Mouse (Mus musculus) Muller cell, postnatal 12 days (primary cell): ENCODE measurements around the gene Ifitm2.
A peak's percentile ranks its signal among the peaks of the same experiment; 100 is the strongest.

Experiments
- DNase-seq: peaks from one replicate; pipeline ENCODE4 v3.0.0-alpha.2; 2015; ENCODE audit errors: inconsistent ontology term

Ifitm2 gene

DNA sequence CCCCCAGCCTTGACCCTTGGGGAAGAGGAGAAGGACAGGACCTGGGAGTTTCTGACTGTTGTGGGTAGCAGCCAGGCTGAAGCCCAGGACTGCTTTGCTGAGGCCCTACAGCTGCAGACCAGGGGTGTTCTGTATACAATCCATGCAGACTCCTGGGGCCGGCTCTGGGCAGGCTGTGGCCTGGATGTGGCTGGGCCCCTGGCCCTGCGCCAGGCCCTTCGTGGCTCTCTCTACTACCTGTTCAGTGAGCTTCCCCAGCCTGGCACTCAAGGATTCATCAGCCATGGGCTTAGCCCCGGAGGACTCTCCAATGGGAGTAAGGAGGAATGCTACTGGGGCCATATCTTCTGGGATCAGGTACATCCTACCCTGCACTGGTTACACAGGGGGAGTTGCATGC is 12.4 kb downstream of the Ifitm2 start:
- DNase-seq, result no peak

- no peak for DNase-seq
Measured at GRCm38 (mm10) chr7:140942811-140943210, 13.0 kb downstream of the Ifitm2 start.

GRCm38 (mm10) chr7:140942341-140942740 is 13.4 kb downstream of the Ifitm2 start:
- DNase-seq, result no peak

DNA sequence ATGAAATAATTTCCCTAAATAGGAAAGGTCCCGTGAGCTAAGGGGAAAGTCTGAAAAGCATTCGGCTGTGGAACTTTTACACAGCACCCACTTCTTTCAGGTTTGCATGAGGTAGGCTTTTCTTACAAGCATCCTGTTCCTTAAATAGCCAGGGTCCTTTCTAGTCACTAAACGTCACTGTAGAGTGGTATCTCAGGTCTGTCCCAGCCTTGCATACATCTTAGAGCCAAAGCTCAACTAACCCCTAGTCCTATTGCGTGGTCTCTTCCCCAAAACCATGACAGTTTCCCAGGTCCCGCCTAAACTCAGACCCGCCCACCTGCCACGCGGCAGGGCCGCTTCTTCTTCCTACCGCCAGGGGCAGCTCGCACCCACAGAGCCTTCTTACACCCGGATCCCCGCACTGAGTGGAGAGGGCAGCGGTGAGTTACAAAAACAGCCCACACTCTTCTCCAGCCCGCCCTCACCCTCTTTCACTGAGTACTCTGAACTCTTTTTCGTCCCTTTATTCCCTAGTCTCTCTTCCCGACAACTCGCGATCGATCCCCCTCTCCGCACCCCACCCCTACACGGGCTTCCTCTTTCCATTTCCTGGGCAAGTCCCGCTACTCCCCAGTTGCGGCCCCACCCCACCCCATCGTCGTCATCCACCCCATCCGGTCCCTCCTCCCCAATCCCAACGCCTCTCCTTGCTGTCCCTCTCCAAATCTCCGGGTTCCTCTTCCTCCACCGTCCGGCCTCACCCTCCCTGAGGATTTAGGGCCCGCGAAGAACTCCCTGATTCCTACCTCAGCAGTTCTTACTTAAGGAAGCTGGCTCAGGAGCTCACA is 14.3 kb downstream of the Ifitm2 start, which contains the start of gene Pgghg:
Pgghg (plus strand) TSS at position 170 of the 830 bp plus-strand sequence.
- peak; percentile 95 for DNase-seq

DNA sequence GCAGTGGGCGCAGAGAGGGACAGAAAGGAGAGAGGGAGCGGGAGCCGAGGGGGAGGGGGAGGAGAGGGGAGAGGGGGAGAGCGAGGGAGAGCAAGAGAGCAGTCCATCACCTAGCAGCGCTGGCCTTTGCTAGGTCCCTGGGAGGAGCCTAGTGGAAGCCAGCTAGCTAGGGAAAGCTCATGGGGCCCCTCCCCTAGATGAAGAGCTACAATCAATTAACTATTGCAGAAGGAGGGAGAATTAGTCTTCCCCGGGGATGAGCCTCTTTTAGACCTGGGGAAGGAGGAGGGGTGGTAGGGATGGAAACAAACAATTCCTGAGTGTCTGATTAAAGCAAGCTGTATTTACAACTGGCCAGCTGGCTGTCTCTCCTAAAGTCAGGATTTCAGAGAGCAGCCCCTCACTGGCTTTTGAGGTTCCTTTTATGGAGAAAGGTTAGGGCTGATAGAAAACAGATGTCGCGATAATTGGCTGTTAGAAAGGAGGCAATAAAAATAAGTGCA is 16.1 kb downstream of the Ifitm2 start:
- no peak for DNase-seq

GRCm38 (mm10) chr7:140938896-140939295 is 16.9 kb downstream of the Ifitm2 start:
- no peak for DNase-seq

GRCm38 (mm10) chr7:140938436-140938835 is 17.4 kb downstream of the Ifitm2 start:
- no peak for DNase-seq

DNA sequence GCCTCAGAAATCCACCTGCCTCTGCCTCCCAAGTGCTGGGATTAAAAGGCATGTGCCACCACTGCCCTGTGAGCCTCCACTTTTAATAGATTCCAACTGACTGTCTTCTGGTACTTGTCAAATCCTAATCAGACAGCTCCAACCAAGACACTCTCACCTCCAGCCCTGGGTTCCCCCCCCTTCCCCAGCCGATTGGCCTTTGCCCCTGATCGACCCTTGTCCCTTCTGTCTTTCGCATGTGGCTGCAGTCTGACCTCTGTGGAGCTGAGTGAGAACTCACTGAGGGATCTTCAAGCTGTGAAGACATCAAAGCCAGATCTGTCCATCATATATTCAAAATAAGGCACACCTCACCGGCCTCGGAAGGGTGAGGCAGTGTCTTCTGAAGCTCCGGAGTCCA is 28.6 kb downstream of the Ifitm2 start:
- no peak for DNase-seq

- DNase-seq, result no peak
Measured at GRCm38 (mm10) chr7:140923070-140923775, 32.6 kb downstream of the Ifitm2 start.

DNA sequence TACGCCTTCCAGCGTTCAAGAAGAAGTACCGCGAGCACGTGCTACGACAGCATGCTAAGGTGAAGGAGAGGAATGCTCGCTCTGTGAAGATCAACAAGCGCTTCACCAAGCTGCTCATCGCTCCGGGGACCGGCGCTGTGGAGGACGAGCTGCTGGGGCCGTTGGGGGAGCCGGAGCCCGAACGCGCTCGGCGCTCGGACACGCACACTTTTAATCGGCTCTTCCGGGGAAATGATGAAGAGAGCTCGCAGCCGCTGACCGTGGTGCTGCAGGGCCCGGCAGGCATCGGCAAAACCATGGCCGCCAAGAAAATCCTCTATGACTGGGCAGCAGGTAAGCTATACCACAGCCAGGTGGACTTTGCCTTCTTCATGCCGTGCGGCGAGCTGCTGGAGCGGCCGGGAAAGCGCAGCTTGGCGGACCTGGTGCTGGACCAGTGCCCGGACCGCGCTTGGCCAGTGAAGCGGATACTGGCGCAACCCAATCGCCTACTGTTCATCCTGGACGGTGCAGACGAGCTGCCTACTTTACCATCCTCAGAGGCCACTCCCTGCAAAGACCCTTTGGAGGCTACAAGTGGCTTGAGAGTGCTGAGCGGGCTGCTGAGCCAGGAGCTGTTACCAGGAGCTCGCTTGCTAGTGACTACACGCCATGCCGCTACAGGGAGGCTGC is 33.3 kb downstream of the Ifitm2 start:
- DNase-seq, result peak; percentile 60

GRCm38 (mm10) chr7:140921225-140921975 is 34.4 kb downstream of the Ifitm2 start:
- DNase-seq, result no peak

DNA sequence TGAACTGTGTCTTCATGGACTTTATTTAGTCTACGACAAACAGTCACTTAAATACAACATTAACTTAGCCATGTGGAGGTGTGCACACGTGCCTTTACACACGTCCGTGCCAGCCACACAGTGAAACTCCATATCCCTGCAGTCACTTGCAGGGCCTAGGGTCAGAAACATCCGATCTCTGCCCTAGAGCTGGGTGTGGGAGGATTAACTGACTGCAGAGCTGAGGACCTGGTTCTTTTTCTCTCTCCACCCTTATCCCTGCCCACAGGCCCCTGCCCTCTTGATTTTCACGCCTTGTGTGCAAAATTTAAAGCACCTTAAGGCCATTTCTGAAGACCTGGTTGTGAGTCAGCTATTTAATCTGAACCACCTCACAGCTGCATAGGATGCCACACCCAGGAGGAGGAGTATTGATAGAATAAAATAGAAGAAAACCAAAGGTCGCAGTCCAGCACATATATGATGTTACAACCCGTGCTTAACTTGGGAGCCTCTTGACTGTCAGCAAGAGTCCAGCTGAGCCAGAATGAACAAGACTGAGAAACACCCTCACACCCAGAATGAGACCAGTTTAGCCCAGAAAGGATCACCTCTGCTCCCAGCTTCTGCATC is 35.3 kb downstream of the Ifitm2 start, which contains the start of gene Nlrp6:
Nlrp6 (plus strand) TSS at position 485 of the 612 bp plus-strand sequence.
- no peak for DNase-seq

GRCm38 (mm10) chr7:140919911-140920310 is 35.9 kb downstream of the Ifitm2 start:
- no peak for DNase-seq

DNA sequence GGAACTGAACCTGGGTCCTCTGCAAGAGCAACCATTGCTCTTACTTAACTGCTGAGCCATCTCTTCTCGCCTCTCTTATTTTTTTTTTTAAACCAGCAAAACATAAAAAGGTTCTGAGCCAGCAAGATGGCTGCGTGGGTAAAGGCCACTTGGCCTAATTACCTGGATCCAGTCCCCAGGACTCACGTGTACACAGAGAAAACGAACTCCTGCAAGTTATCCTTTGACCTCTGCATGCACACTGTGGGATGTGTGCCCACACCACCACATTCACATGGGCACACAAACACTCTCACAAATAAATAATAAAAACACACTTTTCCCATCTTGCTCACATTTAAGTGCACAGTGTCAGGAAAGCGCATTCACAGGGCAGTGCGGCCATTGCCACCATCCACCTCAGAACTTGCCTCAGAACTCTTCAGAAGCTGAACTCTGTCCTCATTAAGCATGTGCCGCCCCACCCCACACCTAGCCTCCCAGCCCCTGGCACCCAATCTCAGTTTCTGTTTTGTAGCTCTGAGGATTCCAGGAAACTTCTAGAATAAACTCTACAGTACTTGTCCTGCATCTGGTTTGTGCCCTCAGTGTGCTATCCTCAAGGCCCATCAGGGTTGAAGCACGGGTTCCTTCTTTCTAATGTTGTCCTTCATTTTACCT is 41.6 kb downstream of the Ifitm2 start:
- DNase-seq, result no peak

DNA sequence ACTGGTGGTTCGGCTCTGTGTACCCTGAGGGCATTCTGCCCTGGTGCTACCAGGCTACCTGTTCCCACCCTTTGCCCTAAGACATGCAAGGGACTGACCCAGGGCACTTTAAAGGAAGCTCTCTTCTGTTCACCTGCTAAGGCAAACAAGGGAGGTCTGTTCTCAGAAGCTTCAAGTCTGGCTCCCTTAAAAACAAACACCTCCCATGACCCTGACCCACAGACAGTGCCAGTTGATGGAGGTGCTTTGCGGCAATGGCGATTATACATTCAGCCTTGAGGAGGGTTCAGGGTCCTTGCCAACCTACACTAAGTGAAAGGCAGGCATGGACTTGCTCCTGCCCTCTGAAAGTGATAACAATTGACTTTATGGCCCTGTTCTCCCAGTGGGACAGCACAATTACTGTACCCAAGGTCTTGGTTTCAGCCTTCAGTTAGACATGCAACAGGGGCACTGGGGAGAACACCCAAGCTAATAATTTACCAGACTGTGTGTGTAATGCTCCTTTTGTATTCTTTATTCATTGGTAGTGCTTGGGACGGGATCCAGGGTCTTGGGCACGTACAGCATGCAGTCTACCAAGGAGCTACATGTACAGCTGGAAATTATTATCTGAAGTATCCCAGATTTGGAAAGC is 42.8 kb downstream of the Ifitm2 start:
- DNase-seq, result no peak

GRCm38 (mm10) chr7:140912293-140912692 is 43.5 kb downstream of the Ifitm2 start:
- DNase-seq, result no peak

DNA sequence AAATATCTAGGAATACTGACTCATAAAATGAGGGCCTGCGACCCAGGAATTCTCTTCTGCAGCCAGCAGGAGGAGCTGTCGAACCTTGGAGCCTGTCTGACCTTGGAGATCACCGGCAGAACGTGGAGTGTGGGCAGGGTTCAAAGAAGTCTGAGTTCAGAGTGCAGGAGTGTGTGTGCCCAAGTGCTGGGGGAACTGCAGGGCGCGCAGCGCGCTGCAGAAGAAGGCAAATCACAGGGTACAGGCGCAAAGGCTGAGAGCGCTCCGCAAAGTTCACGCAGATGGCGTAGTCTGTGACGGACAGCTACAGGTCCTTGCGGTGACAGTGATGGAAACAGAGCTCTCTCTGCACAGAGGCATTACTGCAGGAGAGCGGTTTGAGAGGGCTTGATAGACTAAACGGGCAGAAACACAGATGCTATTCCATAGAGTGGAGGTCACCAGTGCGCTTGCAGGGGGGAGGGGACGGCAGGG is 47.1 kb downstream of the Ifitm2 start:
- DNase-seq, result peak; percentile 64

GRCm38 (mm10) chr7:140908181-140908580 is 47.6 kb downstream of the Ifitm2 start:
- no peak for DNase-seq

- no peak for DNase-seq
Measured at GRCm38 (mm10) chr7:140907697-140908096, 48.1 kb downstream of the Ifitm2 start.

DNA sequence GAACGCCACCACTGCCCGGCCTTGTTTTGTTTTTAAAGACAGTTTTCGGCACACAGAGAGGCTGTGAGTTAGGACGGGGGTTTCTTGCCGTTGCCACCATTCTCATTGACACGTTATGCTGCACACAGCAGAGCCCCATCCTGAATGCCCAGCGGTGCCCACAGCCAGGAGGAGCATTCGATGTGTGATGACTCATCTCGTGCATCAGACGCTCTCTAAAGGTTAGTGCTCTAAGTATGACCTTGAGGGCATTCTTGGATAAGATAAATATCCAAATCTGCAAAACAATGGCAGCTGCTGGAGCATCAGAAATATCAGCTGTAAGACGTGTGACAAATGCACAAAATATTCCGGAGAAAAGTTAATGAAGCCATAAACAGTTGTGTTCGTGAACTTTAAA is 48.7 kb downstream of the Ifitm2 start:
- no peak for DNase-seq
